Mouse (Mus musculus) bone marrow, adult 2 months (tissue): Measurements from ENCODE around the gene Ccnc.

Experiments
- CTCF ChIP-seq: fragments of 200-500 bp; IDR thresholded peaks from 2 replicates; pipeline ENCODE4 v1.5.1; 2011; ENCODE audit warnings: low read length, control low read depth; ENCODE audit not compliant: control insufficient read depth, insufficient read depth
- POLR2A ChIP-seq: fragments of 200-500 bp; IDR thresholded peaks from 2 replicates; pipeline ENCODE4 v1.6.1; 2011; ENCODE audit warnings: low read depth, mild to moderate bottlenecking, control low read depth, low read length, borderline replicate concordance; ENCODE audit not compliant: control insufficient read depth

DNA sequence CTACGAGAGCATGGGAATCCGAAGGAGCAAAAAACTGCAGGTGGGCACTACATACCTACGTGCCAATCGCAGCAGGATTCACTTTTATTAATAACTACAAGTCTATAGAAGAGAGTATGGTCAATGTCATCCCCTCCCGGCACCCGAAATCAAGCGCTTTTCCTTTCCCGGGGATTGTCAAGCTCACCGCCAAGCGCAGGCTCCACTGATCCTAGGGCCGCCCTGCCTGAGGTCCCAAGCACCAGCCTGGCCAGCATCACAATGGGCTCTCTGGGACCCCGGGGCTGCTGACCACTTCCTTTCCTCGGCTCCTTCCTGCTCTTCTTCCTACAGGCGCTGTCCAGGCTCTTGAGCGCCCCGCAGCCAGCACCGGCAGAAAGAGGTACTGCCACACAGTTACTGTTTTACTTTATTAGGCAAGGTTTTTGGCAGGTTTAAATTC, 39.4 kb downstream of the Ccnc start, which contains the start of the genes Usp45 and Tstd3:
- TF ChIP-seq CTCF (peak; percentile 77), POLR2A (peak; percentile 12; the same call in 1 of the 2 replicates)
